Mouse (Mus musculus) limb, embryonic 11.5 days (tissue): ENCODE measurements around the gene Msi2. TPM values are rescaled to one million over a fixed set of nuclear protein-coding genes. Genes with fewer than 3 reads are reported as not detected.

ENCODE experiments used
- ATAC-seq: fragments of 200-750 bp; cut with Nextera tagmentation; 2 replicates; pipeline ENCODE4 v1.8.0; 2017; ENCODE audit warnings: low read depth; ENCODE audit not compliant: insufficient number of reproducible peaks, low FRiP score, low TSS enrichment
- DNase-seq: peaks from one replicate; pipeline ENCODE4 v3.0.0-alpha.2; 2015; ENCODE audit warnings: low spot score
- H3K27ac ChIP-seq: fragments of 300-500 bp; sonication (generic); replicated peaks from 2 replicates; pipeline ENCODE4 v1.5.1; 2014; ENCODE audit warnings: low read depth, mild to moderate bottlenecking, low read length
- H3K27me3 ChIP-seq: fragments of 300-500 bp; sonication (generic); 2 replicates; pipeline ENCODE4 v1.6.1; 2014; ENCODE audit warnings: mild to moderate bottlenecking, low read length, mixed read lengths; ENCODE audit not compliant: control insufficient read depth, insufficient read depth
- H3K36me3 ChIP-seq: fragments of 300-500 bp; sonication (generic); 2 replicates; pipeline ENCODE4 v1.6.1; 2014; ENCODE audit warnings: mild to moderate bottlenecking, low read length, moderate library complexity, mixed read lengths; ENCODE audit not compliant: control insufficient read depth, insufficient read depth
- H3K4me1 ChIP-seq: fragments of 300-500 bp; sonication (generic); 2 replicates; pipeline ENCODE4 v1.6.1; 2014; ENCODE audit warnings: low read length, mixed read lengths; ENCODE audit not compliant: control insufficient read depth, insufficient read depth
- H3K4me2 ChIP-seq: fragments of 300-500 bp; sonication (generic); 2 replicates; pipeline ENCODE4 v1.6.1; 2014; ENCODE audit warnings: low read depth, mild to moderate bottlenecking, moderate library complexity; ENCODE audit not compliant: severe bottlenecking
- H3K4me3 ChIP-seq: fragments of 300-500 bp; sonication (generic); 2 replicates; pipeline ENCODE4 v1.5.1; 2014; ENCODE audit warnings: low read depth, low read length
- H3K9ac ChIP-seq: fragments of 300-500 bp; sonication (generic); 2 replicates; pipeline ENCODE4 v1.6.1; 2014; ENCODE audit warnings: mild to moderate bottlenecking, low read length
- H3K9me3 ChIP-seq: fragments of 300-500 bp; sonication (generic); 2 replicates; pipeline ENCODE4 v1.6.1; 2016; ENCODE audit warnings: low read length; ENCODE audit not compliant: control insufficient read depth
- WGBS: fragments of 180-500 bp; shearing (Covaris S2); extraction: QIAGEN DNeasy Blood & Tissue Kit; methylation state at CpG from one replicate; pipeline ENCODE4 v1.1.7; 2014; 5-methylcytosine and 5-hydroxymethylcytosine counted together
- polyA plus RNA-seq: library from polyadenylated mRNA; unstranded; fragments of >200 nt; fragmentation: Nextera tagmentation; extraction: Ambion mirVana; gene quantifications from 2 replicates; pipeline ENCODE4 v1.2.1, GENCODE M21; 2014

The Msi2 gene
- polyA plus RNA-seq, 1 experiment from 2014 or later, result 18.1 TPM

GRCm38 (mm10) chr11:88588688-88589210 lies 129.6 kb downstream of the Msi2 start:
- ATAC-seq, result no peak
- no peak overlapping the region for H3K9ac ChIP-seq
- H3K27ac ChIP-seq, result no peak overlapping the region

DNA sequence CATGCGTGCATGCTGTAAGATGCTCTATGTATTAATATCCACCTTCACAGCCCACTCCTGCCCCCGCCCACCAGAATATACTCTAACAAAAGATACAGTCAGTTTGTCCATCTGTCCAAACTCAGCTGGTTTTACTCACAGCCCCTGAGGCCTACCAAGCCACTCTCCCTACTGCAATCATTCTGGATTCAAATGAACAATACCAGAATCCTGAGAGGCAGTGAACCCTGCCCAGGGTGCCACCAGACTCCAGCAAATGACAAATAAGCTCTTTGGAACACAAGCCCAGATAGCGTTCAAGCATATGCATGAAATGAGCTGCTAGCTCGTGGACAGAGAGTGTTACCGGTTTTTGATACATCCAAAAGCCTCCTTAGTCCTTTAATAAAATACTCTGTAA lies 130.6 kb downstream of the Msi2 start:
- H3K4me3 ChIP-seq, result no peak overlapping the region
- H3K9me3 ChIP-seq, result no peaks in the 10 kb centered on the region
- WGBS, result 82% methylated on average over 5 of the region's 5 CpGs
- no peak overlapping the region for H3K4me2 ChIP-seq
- DNase-seq, result no peak
- no peak for ATAC-seq
- peaks cover 54% of the 10 kb centered on the region for H3K4me1 ChIP-seq
- H3K9ac ChIP-seq, result no peak overlapping the region; the same call in 1 of the 2 replicates
- H3K27ac ChIP-seq, result no peak overlapping the region
- H3K36me3 ChIP-seq, result peaks cover 6% of the 10 kb centered on the region; the same call in 1 of the 2 replicates
- no peaks in the 10 kb centered on the region for H3K27me3 ChIP-seq

More at GRCm38 (mm10) chr11:88588688-88589210, 129.6 kb downstream of the Msi2 start:
- H3K36me3 ChIP-seq, result peaks cover 6% of the 10 kb centered on the region; the same call in 1 of the 2 replicates
- no peaks in the 10 kb centered on the region for H3K9me3 ChIP-seq
- WGBS, result 80% methylated on average over 9 of the region's 9 CpGs
- no peak overlapping the region for H3K4me3 ChIP-seq
- no peaks in the 10 kb centered on the region for H3K27me3 ChIP-seq
- no peak for DNase-seq
- H3K4me1 ChIP-seq, result peaks cover 46% of the 10 kb centered on the region
- H3K4me2 ChIP-seq, result no peak overlapping the region

- Histone ChIP-seq H3K9me3 (no peaks in the 10 kb centered on the region), H3K4me2 (no peak overlapping the region), H3K4me1 (peaks cover 70% of the 10 kb centered on the region), H3K9ac (no peak overlapping the region), H3K27me3 (no peaks in the 10 kb centered on the region), H3K36me3 (peaks cover 4% of the 10 kb centered on the region; the same call in 1 of the 2 replicates), H3K4me3 (no peak overlapping the region), H3K27ac (peak overlapping the region; percentile 26; the same call in 1 of the 2 replicates)
- ATAC-seq (no peak), DNase-seq (no peak)
- WGBS, result 53% methylated on average over 2 of the region's 2 CpGs
Measured at GRCm38 (mm10) chr11:88585880-88586279, 132.4 kb downstream of the Msi2 start.

- H3K4me1 ChIP-seq, result peaks cover 69% of the 10 kb centered on the region
- no peaks in the 10 kb centered on the region for H3K27me3 ChIP-seq
- no peaks in the 10 kb centered on the region for H3K9me3 ChIP-seq
- peak overlapping the region; percentile 50; the same call in 1 of the 2 replicates for H3K27ac ChIP-seq
- WGBS, result 12% methylated on average over 10 of the region's 10 CpGs
- DNase-seq (peak; percentile 38), ATAC-seq (no peak)
- H3K9ac ChIP-seq, result no peak overlapping the region
- H3K4me3 ChIP-seq, result no peak overlapping the region
- H3K4me2 ChIP-seq, result no peak overlapping the region
- peaks cover 4% of the 10 kb centered on the region; the same call in 1 of the 2 replicates for H3K36me3 ChIP-seq
Measured at GRCm38 (mm10) chr11:88585171-88585632, 133.1 kb downstream of the Msi2 start.

- no peak for DNase-seq
- WGBS, result 16% methylated on average over 6 of the region's 6 CpGs
- H3K4me1 ChIP-seq, result peaks cover 70% of the 10 kb centered on the region
- no peak overlapping the region for H3K4me3 ChIP-seq
- no peaks in the 10 kb centered on the region for H3K27me3 ChIP-seq
- no peaks in the 10 kb centered on the region for H3K9me3 ChIP-seq
- H3K9ac ChIP-seq, result peak overlapping the region; percentile 13; the same call in 1 of the 2 replicates
- H3K27ac ChIP-seq, result no peak overlapping the region
- H3K36me3 ChIP-seq, result no peaks in the 10 kb centered on the region; the same call in 1 of the 2 replicates
- no peak overlapping the region for H3K4me2 ChIP-seq
- no peak for ATAC-seq
Measured at GRCm38 (mm10) chr11:88583866-88584265, 134.4 kb downstream of the Msi2 start.

- H3K27me3 ChIP-seq, result no peaks in the 10 kb centered on the region
- peak overlapping the region; percentile 62 for H3K27ac ChIP-seq
- H3K9me3 ChIP-seq, result no peaks in the 10 kb centered on the region
- H3K36me3 ChIP-seq, result no peaks in the 10 kb centered on the region; the same call in 1 of the 2 replicates
- H3K9ac ChIP-seq, result peak overlapping the region; percentile 40; the same call in 1 of the 2 replicates
- ATAC-seq (no peak), DNase-seq (no peak)
- 6% methylated on average over 8 of the region's 8 CpGs for WGBS
- peaks cover 69% of the 10 kb centered on the region for H3K4me1 ChIP-seq
- no peak overlapping the region; the same call in 1 of the 2 replicates for H3K4me2 ChIP-seq
- H3K4me3 ChIP-seq, result no peak overlapping the region
Measured at GRCm38 (mm10) chr11:88583259-88583833, 135.0 kb downstream of the Msi2 start.

DNA sequence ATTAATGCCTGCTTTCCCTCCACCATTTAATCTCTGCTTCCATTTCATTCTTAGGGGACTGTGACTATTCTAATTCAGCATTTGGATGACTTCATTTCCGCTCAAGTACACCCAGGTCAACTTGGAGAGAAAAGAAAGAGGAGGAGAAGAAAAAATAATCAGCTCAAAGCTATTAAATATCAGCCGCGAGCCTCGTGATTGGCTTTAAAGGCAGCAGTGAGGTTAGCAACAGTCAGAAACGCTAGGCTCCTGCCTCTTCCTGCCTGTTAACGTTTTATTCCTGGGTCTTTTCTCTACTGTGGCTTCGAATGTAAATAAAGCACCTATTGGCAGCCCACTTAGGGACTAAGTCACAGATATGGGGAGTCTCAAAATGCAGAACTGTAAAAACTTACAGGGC lies 135.5 kb downstream of the Msi2 start:
- peak overlapping the region; percentile 13; the same call in 1 of the 2 replicates for H3K4me2 ChIP-seq
- H3K9me3 ChIP-seq, result no peaks in the 10 kb centered on the region
- H3K9ac ChIP-seq, result 0 out of 2 replicates have a peak overlapping the region, but pooled peaks have one; percentile 12
- 17% methylated on average over 7 of the region's 7 CpGs for WGBS
- DNase-seq (no peak), ATAC-seq (no peak)
- no peaks in the 10 kb centered on the region for H3K27me3 ChIP-seq
- H3K36me3 ChIP-seq, result no peaks in the 10 kb centered on the region; the same call in 1 of the 2 replicates
- peak overlapping the region; percentile 62 for H3K27ac ChIP-seq
- no peak overlapping the region for H3K4me3 ChIP-seq
- H3K4me1 ChIP-seq, result peaks cover 70% of the 10 kb centered on the region

- peak overlapping the region; percentile 62 for H3K27ac ChIP-seq
- H3K4me3 ChIP-seq, result no peak overlapping the region
- ATAC-seq (peak; percentile 36; the same call in 1 of the 2 replicates), DNase-seq (no peak)
- H3K9me3 ChIP-seq, result no peaks in the 10 kb centered on the region
- H3K4me2 ChIP-seq, result peak overlapping the region; percentile 13
- H3K9ac ChIP-seq, result no peak overlapping the region
- H3K27me3 ChIP-seq, result no peaks in the 10 kb centered on the region
- H3K36me3 ChIP-seq, result no peaks in the 10 kb centered on the region
- 24% methylated on average over 13 of the region's 13 CpGs for WGBS
- H3K4me1 ChIP-seq, result peaks cover 71% of the 10 kb centered on the region
Measured at GRCm38 (mm10) chr11:88582021-88582707, 136.1 kb downstream of the Msi2 start.
